Mouse (Mus musculus): ENCODE measurements around the gene Hapln2. TPM values are rescaled to one million over a fixed set of nuclear protein-coding genes. Genes with fewer than 3 reads are reported as not detected.

Gene Hapln2
- total RNA-seq, 4 experiments from 2014 or later, result 0.11 TPM; not detected in 3

GRCm38 (mm10) chr3:87981894-87982835, 45.2 kb downstream of the Hapln2 start:
- DNase-seq (ENCODE audit: low spot score in 2 of 2), result peak; percentile 49 to 68

DNA sequence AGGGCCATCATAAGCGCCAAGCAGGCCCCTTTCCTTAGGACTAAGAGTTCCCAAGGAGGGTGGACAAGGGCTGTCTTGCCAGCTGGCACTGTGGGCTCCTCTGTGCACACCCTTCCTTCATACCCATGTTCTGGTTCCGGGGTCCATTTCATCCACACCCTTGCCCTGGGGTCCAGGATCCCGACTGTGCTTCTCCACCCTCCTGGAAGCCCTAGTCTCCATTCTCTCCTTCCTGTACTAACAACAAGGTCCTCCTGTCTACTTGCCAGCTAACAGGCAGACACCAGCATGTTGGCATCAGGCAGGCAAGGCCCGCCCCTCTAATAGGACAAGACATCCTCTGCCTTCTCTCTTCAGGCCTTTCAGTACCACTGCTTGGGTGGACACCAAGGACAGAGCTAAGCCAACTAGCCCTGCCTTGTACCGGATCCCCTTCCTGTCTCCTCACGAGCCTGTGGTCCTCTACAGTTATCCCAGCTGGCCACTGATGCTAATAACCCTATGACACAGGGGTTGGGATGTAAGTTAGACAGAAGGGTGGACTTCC, 46.1 kb downstream of the Hapln2 start:
- no peak for DNase-seq (ENCODE audit: low spot score in 2 of 2)

DNA sequence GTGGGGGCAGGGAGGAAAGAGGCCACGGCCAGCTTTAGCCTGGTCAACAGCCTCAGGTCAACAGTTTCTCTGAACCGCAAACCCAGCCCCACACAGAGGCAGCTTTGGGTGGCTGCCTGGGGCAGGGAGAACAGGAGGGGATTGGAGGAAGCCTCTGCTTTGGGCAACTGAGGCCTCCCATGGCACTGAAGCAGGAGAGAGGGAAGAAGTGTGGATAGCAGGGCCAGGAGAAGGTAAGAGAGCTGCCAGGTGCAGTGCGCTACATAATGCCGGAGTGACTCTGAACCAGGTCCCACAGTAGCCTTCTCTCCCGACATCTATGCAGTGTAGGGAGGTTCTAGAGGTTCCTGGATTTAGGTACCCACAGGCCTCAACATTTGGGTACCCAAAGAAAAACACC, 46.7 kb downstream of the Hapln2 start:
- no peak for DNase-seq (ENCODE audit: low spot score in 2 of 2)

DNA sequence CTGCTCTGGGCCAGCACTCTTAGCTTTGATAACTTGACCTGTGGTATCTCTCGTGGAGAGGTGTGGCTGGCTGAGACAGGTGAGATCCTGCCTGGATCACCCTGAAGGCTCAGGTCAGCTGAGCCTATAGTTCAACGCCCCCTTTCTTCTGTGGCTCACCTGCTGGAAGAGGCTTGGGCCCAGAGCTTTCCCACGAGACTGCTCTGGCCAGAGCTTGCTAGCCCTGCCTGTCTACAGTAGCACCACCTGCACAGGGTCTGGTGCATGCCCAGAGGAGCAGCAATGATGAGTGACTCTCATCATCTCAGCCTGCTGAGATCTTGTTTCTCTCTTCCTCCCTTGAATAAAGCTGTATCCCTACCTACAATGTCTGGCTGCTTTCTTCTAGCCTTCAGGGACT, 47.3 kb downstream of the Hapln2 start:
- no peak for DNase-seq (ENCODE audit: low spot score in 2 of 2)

DNA sequence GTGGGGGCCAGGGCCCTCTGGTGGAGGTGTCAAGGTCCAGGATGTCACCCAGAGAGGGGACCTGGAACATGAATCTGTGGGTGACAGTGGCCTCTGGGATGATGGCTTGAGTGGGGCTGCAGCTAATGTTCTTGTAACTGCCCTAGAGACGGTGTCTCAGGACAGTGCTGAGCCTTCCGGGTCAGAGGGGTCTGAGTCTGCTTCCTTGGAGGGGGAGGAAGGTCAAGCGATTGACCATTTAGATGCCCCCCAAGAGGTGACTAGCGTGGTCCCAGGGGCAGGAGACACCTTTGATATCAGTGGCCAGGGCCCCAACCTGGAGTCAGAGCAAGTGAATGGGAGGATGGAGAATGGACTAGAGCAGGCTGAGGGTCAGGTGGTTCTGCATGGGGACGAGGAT, 47.9 kb downstream of the Hapln2 start:
- DNase-seq (ENCODE audit: low spot score in 2 of 2), result no peak

DNA sequence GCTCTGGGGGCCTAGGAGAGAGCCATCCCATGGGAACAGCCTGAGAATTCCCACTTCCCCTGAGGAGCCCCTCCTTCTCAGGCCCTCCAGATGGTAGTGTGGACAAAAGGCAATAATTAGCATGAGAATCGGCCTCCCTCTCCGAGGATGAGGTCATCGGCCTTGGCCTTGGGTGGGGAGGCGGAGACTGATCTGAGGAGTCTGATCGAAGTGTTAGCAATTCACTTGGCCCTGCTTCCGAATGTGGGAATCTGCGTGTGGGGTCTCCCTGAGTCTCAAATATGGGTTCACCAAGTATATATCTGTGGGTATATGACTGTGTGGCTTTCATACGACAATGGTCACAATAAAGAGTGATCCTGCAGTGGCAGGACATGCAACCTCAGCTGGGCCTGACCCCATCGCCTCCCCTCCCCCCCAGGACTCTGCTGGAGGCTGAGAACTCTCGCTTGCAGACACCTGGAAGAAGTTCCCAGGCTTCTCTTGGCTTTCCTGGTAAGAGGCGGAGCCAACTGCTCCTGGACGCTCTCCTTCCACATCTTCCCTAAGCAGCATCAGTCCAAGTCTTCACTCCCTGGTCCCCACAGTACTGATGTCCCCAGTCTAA, 52.9 kb downstream of the Hapln2 start:
- no peak for DNase-seq (ENCODE audit: low spot score in 2 of 2)

DNA sequence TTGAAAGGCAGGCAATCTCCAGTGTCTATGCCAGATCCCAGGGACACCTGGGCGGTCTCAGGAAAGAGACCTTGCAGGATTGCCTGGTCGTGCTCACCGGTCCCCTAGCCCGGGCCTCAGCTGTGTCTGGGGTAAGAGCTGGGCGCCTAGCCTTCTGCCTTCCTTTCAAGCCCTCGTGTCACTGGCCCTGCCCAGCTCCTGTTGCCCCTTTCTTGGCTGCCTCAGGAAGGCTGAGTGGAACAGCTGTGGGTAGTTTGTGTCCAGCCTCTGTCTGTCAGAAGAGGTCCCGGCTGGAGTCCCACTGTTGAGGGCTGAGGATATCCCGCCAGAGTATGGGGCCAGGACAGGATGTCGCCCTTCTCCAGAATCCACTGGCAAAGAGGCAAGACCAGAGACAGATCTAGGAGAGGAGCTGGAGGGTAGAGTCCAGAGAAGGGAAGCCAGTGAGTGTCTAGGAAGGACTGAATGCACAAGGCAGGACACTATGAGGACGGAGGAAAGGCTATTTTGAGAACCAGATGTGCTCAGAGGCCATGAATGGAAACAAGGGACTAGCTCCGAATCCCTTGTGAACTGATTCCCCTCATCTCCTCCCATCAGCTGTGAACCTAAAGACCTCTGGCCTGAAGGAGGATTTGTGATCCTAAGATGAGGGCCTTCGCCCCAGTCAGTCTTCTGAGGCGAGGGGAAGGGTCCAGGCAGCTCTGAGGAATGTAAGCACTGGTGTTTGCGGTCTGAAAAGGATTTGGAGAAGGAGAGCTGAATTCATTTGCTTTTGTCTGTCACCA, 53.6 kb downstream of the Hapln2 start:
- DNase-seq (ENCODE audit: low spot score in 2 of 2), result no peak

DNA sequence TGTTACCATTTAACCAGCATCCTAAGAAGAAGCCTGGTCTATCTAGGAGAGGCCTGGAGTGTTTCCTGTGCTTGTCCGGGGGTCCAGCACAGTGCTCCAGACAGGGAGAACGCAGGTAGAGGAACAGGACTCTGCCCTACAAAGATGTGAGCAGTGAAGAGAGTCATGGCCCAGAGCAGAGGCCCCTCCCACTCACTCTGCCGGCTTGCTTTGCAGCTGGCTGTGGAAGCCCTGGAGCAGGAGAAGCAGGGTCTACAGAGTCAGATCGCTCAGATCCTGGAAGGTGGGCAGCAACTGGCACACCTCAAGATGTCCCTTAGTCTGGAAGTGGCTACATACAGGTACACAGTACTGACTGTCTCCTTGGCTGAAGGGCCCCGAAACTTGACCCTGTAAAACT, 54.6 kb downstream of the Hapln2 start:
- no peak for DNase-seq (ENCODE audit: low spot score in 2 of 2)

GRCm38 (mm10) chr3:87972203-87972664, 55.1 kb downstream of the Hapln2 start:
- DNase-seq (ENCODE audit: low spot score in 2 of 2), result no peak

Other genes with a start within 250 kb of the Hapln2 start
- gene Ntrk1, start 232.4 kb downstream of the Hapln2 start, total RNA-seq (2022), result not detected
- gene Insrr, start 230.6 kb downstream of the Hapln2 start, total RNA-seq (2022), result not detected
- gene Pear1, start 203.3 kb downstream of the Hapln2 start, total RNA-seq (2022), result 1 to 10 TPM; 3.2 to 7.1 (median 5.1) TPM
- gene Sh2d2a, start 180.8 kb downstream of the Hapln2 start, total RNA-seq (2022), result not detected
- 10 to 100 TPM; 48.6 to 53.0 (median 52.0) TPM for gene Prcc, start 142.0 kb downstream of the Hapln2 start, total RNA-seq (2022)
- 100 to 1,000 TPM; 243 to 264 (median 254) TPM for gene Hdgf, start 121.3 kb downstream of the Hapln2 start, total RNA-seq (2022)
- 10 to 100 TPM; 40.9 to 48.1 (median 45.8) TPM for gene Mrpl24, start 108.1 kb downstream of the Hapln2 start, total RNA-seq (2022)
- 1 to 10 TPM; 5.8 to 7.6 (median 7.2) TPM for gene Isg20l2, start 97.3 kb downstream of the Hapln2 start, total RNA-seq (2022)
- 1 to 10 TPM; 2.4 to 4.1 (median 3.5) TPM for gene Rrnad1, start 96.9 kb downstream of the Hapln2 start, total RNA-seq (2022)
- not detected for gene Crabp2, start 78.9 kb downstream of the Hapln2 start, total RNA-seq (2022)
- gene Nes, start 56.5 kb downstream of the Hapln2 start, total RNA-seq (2022), result 10 to 100 TPM in 2 of 4 experiments, 1 to 10 TPM in 2; 8.7 to 18.0 (median 12.0) TPM
- gene Bcan, start 27.4 kb downstream of the Hapln2 start, total RNA-seq (2022), result under 1 TPM in 1 of 4 experiments, not detected in 3; 0.15 TPM
- 10 to 100 TPM; 24.2 to 30.2 (median 25.5) TPM for gene Gpatch4, start 15.5 kb upstream of the Hapln2 start, total RNA-seq (2022)
- 10 to 100 TPM; 49.1 to 56.1 (median 50.4) TPM for gene Naxe, start 30.9 kb upstream of the Hapln2 start, total RNA-seq (2022)
- gene Ttc24, start 50.7 kb upstream of the Hapln2 start, total RNA-seq (2022), result not detected
- gene Iqgap3, start 54.4 kb upstream of the Hapln2 start, total RNA-seq (2022), result under 1 TPM; 0.08 to 0.39 (median 0.12) TPM
- 100 to 1,000 TPM; 164 to 186 (median 172) TPM for gene Mef2d, start 114.8 kb upstream of the Hapln2 start, total RNA-seq (2022)
- gene Rhbg, start 227.1 kb upstream of the Hapln2 start, total RNA-seq (2022), result not detected